Mouse (Mus musculus) megakaryocyte, adult 5-6 weeks (primary cell): ENCODE measurements around the gene Tmem30c. TPM values are rescaled to one million over a fixed set of nuclear protein-coding genes. Genes with fewer than 3 reads are reported as not detected.

ENCODE experiments used
- ATAC-seq: 2 replicates; pipeline ENCODE4 v1.8.0; 2016; ENCODE audit warnings: mild to moderate bottlenecking, inconsistent platforms; ENCODE audit not compliant: poor library complexity, severe bottlenecking
- total RNA-seq, 2 experiments: library from RNA; stranded (forward) in 1 of 2; stranded (reverse) in 1 of 2; fragments of 153-499, 151-499 nt in 1 of 2; fragments of 221-1000, 200-1000 nt in 1 of 2; gene quantifications; 2 replicates each; pipeline versions ENCODE4 v1.2.3 to v1.2.4; 2015 to 2017

Tmem30c gene
- total RNA-seq (2015) (not detected in 2 replicates), total RNA-seq (2017) (not detected in 2 replicates)

GRCm38 (mm10) chr16:57292765-57293164 is at the start of gene Tmem30c:
Gene Tmem30c, minus strand, starts transcription at chr16:57292865.
- no peak for ATAC-seq

GRCm38 (mm10) chr16:57340613-57340898 is 47.9 kb upstream of the Tmem30c start:
- no peak for ATAC-seq

- no peak for ATAC-seq
Measured at GRCm38 (mm10) chr16:57339765-57340612, 47.3 kb upstream of the Tmem30c start.

- ATAC-seq: peak; percentile 91
Measured at GRCm38 (mm10) chr16:57336770-57337423, 44.2 kb upstream of the Tmem30c start.

- ATAC-seq: no peak
Measured at GRCm38 (mm10) chr16:57332301-57332700, 39.6 kb upstream of the Tmem30c start.

- ATAC-seq: no peak
Measured at GRCm38 (mm10) chr16:57330111-57330510, 37.4 kb upstream of the Tmem30c start.

GRCm38 (mm10) chr16:57329028-57329427 is 36.4 kb upstream of the Tmem30c start:
- ATAC-seq: no peak

- ATAC-seq: no peak
Measured at GRCm38 (mm10) chr16:57326996-57327395, 34.3 kb upstream of the Tmem30c start.

- ATAC-seq: no peak
Measured at GRCm38 (mm10) chr16:57319284-57320124, 26.8 kb upstream of the Tmem30c start.

- no peak for ATAC-seq
Measured at GRCm38 (mm10) chr16:57318637-57319125, 26.0 kb upstream of the Tmem30c start.

- no peak for ATAC-seq
Measured at GRCm38 (mm10) chr16:57317882-57318636, 25.4 kb upstream of the Tmem30c start.

- peak; percentile 52 for ATAC-seq
Measured at GRCm38 (mm10) chr16:57317127-57317526, 24.5 kb upstream of the Tmem30c start.

GRCm38 (mm10) chr16:57315026-57315425 is 22.4 kb upstream of the Tmem30c start:
- ATAC-seq: no peak

- ATAC-seq: no peak
Measured at GRCm38 (mm10) chr16:57314236-57314635, 21.6 kb upstream of the Tmem30c start.

GRCm38 (mm10) chr16:57313487-57313886 is 20.8 kb upstream of the Tmem30c start:
- ATAC-seq: no peak

GRCm38 (mm10) chr16:57312130-57312529 is 19.5 kb upstream of the Tmem30c start:
- no peak for ATAC-seq

GRCm38 (mm10) chr16:57305463-57305862 is 12.8 kb upstream of the Tmem30c start:
- no peak for ATAC-seq

GRCm38 (mm10) chr16:57303716-57304115 is 11.1 kb upstream of the Tmem30c start:
- ATAC-seq: no peak

- ATAC-seq: no peak
Measured at GRCm38 (mm10) chr16:57302792-57303698, 10.4 kb upstream of the Tmem30c start.
